Mouse (Mus musculus) cerebellum, postnatal 14 days (tissue): ENCODE results near the gene Ptpn11.
"Not testable (repeated sequence)": the region's sequence is repeated elsewhere in the genome, so short reads cannot be mapped to it uniquely, and the experiment has no call there.

Experiments used
- DNase-seq, 2 experiments: peaks; one replicate each; pipeline ENCODE4 v3.0.0; 2021; ENCODE audit warnings: mixed read lengths in 2 of 2

Gene Ptpn11

GRCm38 (mm10) chr5:121214707-121215106 is 23.5 kb upstream of the Ptpn11 start:
- DNase-seq, result no peak

GRCm38 (mm10) chr5:121212108-121212507 is 20.9 kb upstream of the Ptpn11 start:
- DNase-seq, result no peak

- no peak for DNase-seq
Measured at GRCm38 (mm10) chr5:121210601-121210924, 19.4 kb upstream of the Ptpn11 start.

GRCm38 (mm10) chr5:121209755-121210600 is 18.8 kb upstream of the Ptpn11 start:
- DNase-seq, result no peak

- no peak for DNase-seq
Measured at GRCm38 (mm10) chr5:121206984-121207383, 15.8 kb upstream of the Ptpn11 start.

GRCm38 (mm10) chr5:121206540-121206939 is 15.3 kb upstream of the Ptpn11 start:
- DNase-seq, result no peak

GRCm38 (mm10) chr5:121205537-121206130 is 14.4 kb upstream of the Ptpn11 start:
- not testable (repeated sequence) for DNase-seq

- peak; percentile 81 to 87 for DNase-seq
Measured at GRCm38 (mm10) chr5:121204132-121205089, 13.2 kb upstream of the Ptpn11 start, which contains the start of gene Rpl6. TSS of gene Rpl6 (plus strand) at chr5:121204481.

- DNase-seq, result no peak
Measured at GRCm38 (mm10) chr5:121202467-121202866, 11.3 kb upstream of the Ptpn11 start.

GRCm38 (mm10) chr5:121201739-121202138 is 10.5 kb upstream of the Ptpn11 start:
- DNase-seq, result peak; percentile 48 to 59

- DNase-seq, result no peak
Measured at GRCm38 (mm10) chr5:121198376-121198775, 7.2 kb upstream of the Ptpn11 start.

GRCm38 (mm10) chr5:121197337-121197736 is 6.1 kb upstream of the Ptpn11 start:
- no peak for DNase-seq

GRCm38 (mm10) chr5:121196764-121197163 is 5.6 kb upstream of the Ptpn11 start:
- DNase-seq, result no peak

GRCm38 (mm10) chr5:121194173-121194572 is 3.0 kb upstream of the Ptpn11 start:
- DNase-seq, result no peak

GRCm38 (mm10) chr5:121191584-121191906 is 348 bp upstream of the Ptpn11 start:
- no peak for DNase-seq

GRCm38 (mm10) chr5:121190210-121190835 is 874 bp downstream of the Ptpn11 start:
- no peak for DNase-seq

GRCm38 (mm10) chr5:121189182-121189581 is 2.0 kb downstream of the Ptpn11 start:
- DNase-seq, result no peak

GRCm38 (mm10) chr5:121188265-121188664 is 2.9 kb downstream of the Ptpn11 start:
- no peak for DNase-seq

- no peak for DNase-seq
Measured at GRCm38 (mm10) chr5:121187580-121188001, 3.6 kb downstream of the Ptpn11 start.

- DNase-seq, result peak; percentile 43 to 47
Measured at GRCm38 (mm10) chr5:121184945-121185551, 6.1 kb downstream of the Ptpn11 start.

- DNase-seq, result no peak
Measured at GRCm38 (mm10) chr5:121184375-121184774, 6.8 kb downstream of the Ptpn11 start.

GRCm38 (mm10) chr5:121183269-121183668 is 7.9 kb downstream of the Ptpn11 start:
- DNase-seq, result no peak
